ENCODE assay signal across 36 mouse cellular contexts in genomic region chr4:149521258-149521657, GRCm38 (mm10). TPM values are rescaled to one million over a fixed set of nuclear protein-coding genes. Genes with fewer than 3 reads are reported as not detected.
A peak's percentile ranks its signal among the peaks of the same experiment; 100 is the strongest.
DNase-seq lines count a peak whose midpoint lies in the region; ATAC-seq lines count a peak whose summit lies in the region.
"Had no signal": no experiment of that assay in that cellular context is flagged by ENCODE, and none has a peak within 500 bp of the region (broad histone marks: within the 10 kb centered on the region; RNA-seq: fewer than 3 reads in every experiment).

No protein-coding gene starts in this region.

- peak; percentile 34 for DNase-seq in gastrocnemius, adult 18-20 months (ENCODE audit: low spot score)
- DNase-seq in gastrocnemius, postnatal 10 days, result no peak
- DNase-seq in kidney, adult 18-20 months, result peak; percentile 46
- peak; percentile 76 for DNase-seq in kidney, adult 9 months
- peak; percentile 23 to 43 for DNase-seq in kidney, postnatal 4 days
- DNase-seq in lung, postnatal 10 days, result no peak
- DNase-seq: adrenal gland, adult 8-10 months; cerebellum, adult 11 months; cerebellum, adult 9-10 months; cerebellum, postnatal 36 days; heart, postnatal 36 days; lung, embryonic 14.5 days; right cerebral cortex, postnatal 4 days had no signal

- no peak overlapping the region for H3K27ac ChIP-seq in kidney, embryonic 15.5 days
- H3K27ac ChIP-seq: heart, embryonic 10.5 days; hindbrain, embryonic 15.5 days; kidney, postnatal 0 days; limb, embryonic 13.5 days; liver, embryonic 14.5 days; neural tube, embryonic 13.5 days had no signal

- H3K4me2 ChIP-seq in kidney, embryonic 15.5 days, result no peak overlapping the region
- H3K4me2 ChIP-seq: hindbrain, embryonic 15.5 days; limb, embryonic 13.5 days; lung, embryonic 14.5 days; midbrain, embryonic 11.5 days; neural tube, embryonic 13.5 days had no signal

- no peak for ATAC-seq in kidney, embryonic 15.5 days (replicated peaks; ENCODE audit: low FRiP score)
- ATAC-seq in erythroid progenitor cell, adult 5-6 weeks (replicated peaks; ENCODE audit: low FRiP score, poor library complexity, severe bottlenecking), result no peak
- ATAC-seq: forebrain, embryonic 14.5 days; inflammation-experienced regulatory T-cells, adult 6 months had no signal

- no peaks in the 10 kb centered on the region for H3K9me3 ChIP-seq in kidney, embryonic 15.5 days (replicated peaks)
- H3K9me3 ChIP-seq: G1E; heart, embryonic 10.5 days; hindbrain, embryonic 15.5 days; limb, embryonic 13.5 days; neural tube, embryonic 13.5 days had no signal

- WGBS in kidney, embryonic 15.5 days, result 60% methylated on average over 10 of the region's 10 CpGs

- H3K27me3 ChIP-seq in kidney, embryonic 15.5 days, result no peaks in the 10 kb centered on the region
- H3K27me3 ChIP-seq: hindbrain, embryonic 15.5 days; limb, embryonic 13.5 days; neural tube, embryonic 13.5 days had no signal

- H3K4me3 ChIP-seq in kidney, embryonic 15.5 days (replicated peaks), result no peak overlapping the region
- H3K4me3 ChIP-seq: heart, embryonic 10.5 days; hindbrain, embryonic 15.5 days; limb, embryonic 13.5 days; neural tube, embryonic 13.5 days had no signal

- H3K9ac ChIP-seq in kidney, embryonic 15.5 days, result no peak overlapping the region
- H3K9ac ChIP-seq: hindbrain, embryonic 15.5 days; limb, embryonic 13.5 days; liver, embryonic 14.5 days; lung, embryonic 14.5 days; neural tube, embryonic 13.5 days had no signal

- H3K36me3 ChIP-seq in kidney, embryonic 15.5 days, result 0 out of 2 replicates have a peak, but pooled peaks cover 6% of the 10 kb centered on the region
- H3K36me3 ChIP-seq: G1E; heart, embryonic 10.5 days; hindbrain, embryonic 15.5 days; neural tube, embryonic 13.5 days had no signal

- H3K4me1 ChIP-seq in kidney, embryonic 15.5 days, result peaks cover 65% of the 10 kb centered on the region

RNA-seq across cellular contexts. Expression of gene Ctnnbip1, which starts 3.2 kb away (rescaled TPM):
- total RNA-seq in gastrocnemius, adult 18-20 months (2021), result 10 to 100 TPM; 17.7 to 19.0 TPM
- total RNA-seq in gastrocnemius, postnatal 10 days (2021), result 10 to 100 TPM; 61.4 to 76.9 TPM
- polyA plus RNA-seq in kidney, embryonic 15.5 days (2015; fragmentation: Nextera tagmentation; extraction: Ambion mirVana), result 62.1 and 64.8 TPM in 2 replicates
- total RNA-seq in erythroid progenitor cell, adult 5-6 weeks (2015; ENCODE audit: low replicate concordance), result 0.42 TPM in 1 of 2 replicates, not detected in the other
- total RNA-seq in erythroid progenitor cell, adult 5-6 weeks (2017; ENCODE audit: low replicate concordance), result 0.39 TPM in 1 of 2 replicates, not detected in the other

RNA-seq across cellular contexts. Expression of gene Lzic, which starts 36.2 kb away (rescaled TPM):
- 10 to 100 TPM; 13.1 to 14.1 TPM for total RNA-seq in gastrocnemius, adult 18-20 months (2021)
- 10 to 100 TPM; 17.0 to 21.5 TPM for total RNA-seq in gastrocnemius, postnatal 10 days (2021)
- 47.1 and 49.3 TPM in 2 replicates for polyA plus RNA-seq in kidney, embryonic 15.5 days (2015; fragmentation: Nextera tagmentation; extraction: Ambion mirVana)
- total RNA-seq in erythroid progenitor cell, adult 5-6 weeks (2015; ENCODE audit: low replicate concordance), result 4.7 and 6.7 TPM in 2 replicates
- total RNA-seq in erythroid progenitor cell, adult 5-6 weeks (2017; ENCODE audit: low replicate concordance), result 5.0 and 18.5 TPM in 2 replicates

RNA-seq across cellular contexts. Expression of gene Nmnat1, which starts 36.3 kb away (rescaled TPM):
- total RNA-seq in gastrocnemius, adult 18-20 months (2021), result 10 to 100 TPM; 33.1 to 33.5 TPM
- total RNA-seq in gastrocnemius, postnatal 10 days (2021), result 10 to 100 TPM; 16.0 to 16.1 TPM
- polyA plus RNA-seq in kidney, embryonic 15.5 days (2015; fragmentation: Nextera tagmentation; extraction: Ambion mirVana), result 13.7 TPM in 2 replicates
- total RNA-seq in erythroid progenitor cell, adult 5-6 weeks (2015; ENCODE audit: low replicate concordance), result 1.1 TPM in 1 of 2 replicates, not detected in the other
- 0.64 and 0.83 TPM in 2 replicates for total RNA-seq in erythroid progenitor cell, adult 5-6 weeks (2017; ENCODE audit: low replicate concordance)

RNA-seq across cellular contexts. Expression of gene Tmem274, which starts 44.1 kb away (rescaled TPM):
- not detected for total RNA-seq in gastrocnemius, adult 18-20 months (2021)
- total RNA-seq in gastrocnemius, postnatal 10 days (2021), result not detected
- 0.45 TPM in 1 of 2 replicates, not detected in the other for polyA plus RNA-seq in kidney, embryonic 15.5 days (2015; fragmentation: Nextera tagmentation; extraction: Ambion mirVana)
- total RNA-seq in erythroid progenitor cell, adult 5-6 weeks (2015; ENCODE audit: low replicate concordance), result not detected in 2 replicates
- total RNA-seq in erythroid progenitor cell, adult 5-6 weeks (2017; ENCODE audit: low replicate concordance), result not detected in 2 replicates
- total RNA-seq: adrenal gland, adult 8-10 months; G1E; gastrocnemius, adult 8-10 months; granulocyte monocyte progenitor cell, adult 5-6 weeks; heart, postnatal 36 days; layer of hippocampus, adult 8-10 months; layer of hippocampus, postnatal 25 days; left cerebral cortex, adult 8-10 months; left cerebral cortex, postnatal 36 days; megakaryocyte progenitor cell, adult 5-6 weeks; midbrain, postnatal 0 days had no signal
- polyA plus RNA-seq: C2C12; embryonic facial prominence, embryonic 11.5 days; forebrain, embryonic 14.5 days; frontal cortex, adult 2 months; G1E; kidney, postnatal 0 days; liver, embryonic 14.5 days; lung, embryonic 14.5 days; midbrain, embryonic 11.5 days; midbrain, postnatal 0 days; neural tube, embryonic 13.5 days had no signal

Comparison
In these comparisons a context has a peak if more than half of its experiments do, and no peak if none do; other contexts are left out.
1. DNase-seq: peak in gastrocnemius, adult 18-20 months (single experiment), kidney, adult 18-20 months (single experiment), kidney, adult 9 months (single experiment) and kidney, postnatal 4 days (2 of 2); none in gastrocnemius, postnatal 10 days (single experiment) and lung, postnatal 10 days (single experiment).
2. RNA of gene Ctnnbip1, which starts 3.2 kb away (total RNA-seq): 61.4 to 76.9 TPM in gastrocnemius, postnatal 10 days and 17.7 to 19.0 TPM in gastrocnemius, adult 18-20 months; 0.39 to 0.42 TPM in erythroid progenitor cell, adult 5-6 weeks; every median in the first group is over 10 times any median in the second.
3. RNA of gene Nmnat1, which starts 36.3 kb away (total RNA-seq): 33.1 to 33.5 TPM in gastrocnemius, adult 18-20 months and 16.0 to 16.1 TPM in gastrocnemius, postnatal 10 days; 0.64 to 1.1 TPM in erythroid progenitor cell, adult 5-6 weeks; every median in the first group is over 4 times any median in the second.